Mouse (Mus musculus): ENCODE measurements around the gene Tap1.

DNA sequence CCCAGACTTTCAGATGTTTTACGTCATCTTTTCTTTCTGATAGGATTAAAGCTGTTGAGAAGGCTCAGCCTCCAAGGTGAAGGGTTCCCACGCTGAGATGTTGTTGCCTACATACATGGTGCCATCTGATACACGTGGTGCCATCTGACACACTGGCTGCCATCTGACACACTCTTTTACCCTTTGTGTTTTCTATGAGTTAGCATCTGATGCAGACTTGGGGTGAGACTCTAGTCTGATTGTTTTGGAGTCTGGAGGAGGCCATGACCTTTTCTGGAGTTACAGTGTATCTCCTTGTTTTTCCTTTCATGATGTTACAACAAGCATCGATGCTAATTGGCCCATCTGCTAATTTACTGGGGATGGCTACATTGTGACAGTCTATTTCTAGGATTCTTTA lies 57.3 kb downstream of the Tap1 start:
- no peak for TF ChIP-seq REST (IDR thresholded peaks at IDR 0.05; ENCODE audit: insufficient read depth, insufficient read length)
- TF ChIP-seq TCF12 (IDR thresholded peaks at IDR 0.05; ENCODE audit: insufficient read depth, poor library complexity, severe bottlenecking): no peak
- TF ChIP-seq SRF (IDR thresholded peaks at IDR 0.05; ENCODE audit: control insufficient read depth, insufficient read length, low read depth): no peak
- TF ChIP-seq POLR2A (IDR thresholded peaks at IDR 0.05; ENCODE audit: insufficient read length, low read depth): no peak
- TF ChIP-seq MAX (IDR thresholded peaks at IDR 0.05; ENCODE audit: low read depth): no peak
- TF ChIP-seq POLR2AphosphoS2 (IDR thresholded peaks at IDR 0.05; ENCODE audit: insufficient read length, low read depth): no peak
- TF ChIP-seq USF1 (IDR thresholded peaks at IDR 0.05; ENCODE audit: low read depth): no peak
- no peak for TF ChIP-seq MYOD1 (IDR thresholded peaks at IDR 0.05; ENCODE audit: control insufficient read depth in 1 of 3, insufficient read length in 2 of 3, low read depth in 2 of 3)
